Mouse (Mus musculus): ENCODE data around the gene Gm17490.

- no peak for TF ChIP-seq CTCF (IDR thresholded peaks at IDR 0.05; ENCODE audit: low read depth)
- no peak for TF ChIP-seq EP300 (IDR thresholded peaks at IDR 0.05; ENCODE audit: low read depth)
Measured at GRCm38 (mm10) chr2:11604911-11605310, 21.2 kb downstream of the Gm17490 start.

Data from heart, postnatal 0 days (tissue).